Mouse (Mus musculus): Measurements from ENCODE around the gene Rpl18a.

Gene Rpl18a

GRCm38 (mm10) chr8:70885612-70886011 is 11.6 kb downstream of the Rpl18a start:
- in situ Hi-C loops (cut with MboI, MseI) = loop anchor here (25.0 kb wide), 1 partner anchor 777 kb away; the partner anchor contains the start of gene Unc13a

GRCm38 (mm10) chr8:70884683-70885082 is 12.5 kb downstream of the Rpl18a start:
- in situ Hi-C loops (cut with MboI, MseI) = loop anchor here (25.0 kb wide), 1 partner anchor 778 kb away; the partner anchor contains the start of gene Unc13a

- in situ Hi-C loops (cut with MboI, MseI) = loop anchor here (25.0 kb wide), 1 partner anchor 778 kb away; the partner anchor contains the start of gene Unc13a
Measured at GRCm38 (mm10) chr8:70884186-70884585, 13.0 kb downstream of the Rpl18a start.

- in situ Hi-C loops (cut with MboI, MseI) = loop anchor here (25.0 kb wide), 1 partner anchor 782 kb away; the partner anchor contains the start of gene Unc13a
Measured at GRCm38 (mm10) chr8:70880546-70880945, 16.7 kb downstream of the Rpl18a start.

GRCm38 (mm10) chr8:70880126-70880525 is 17.1 kb downstream of the Rpl18a start:
- in situ Hi-C loops (cut with MboI, MseI) = loop anchor here (25.0 kb wide), 1 partner anchor 782 kb away; the partner anchor contains the start of gene Unc13a

- in situ Hi-C loops (cut with MboI, MseI) = loop anchor here (25.0 kb wide), 1 partner anchor 783 kb away; the partner anchor contains the start of gene Unc13a
Measured at GRCm38 (mm10) chr8:70879500-70879899, 17.7 kb downstream of the Rpl18a start.

- in situ Hi-C loops (cut with MboI, MseI) = loop anchor here (25.0 kb wide), 1 partner anchor 784 kb away; the partner anchor contains the start of gene Unc13a
Measured at GRCm38 (mm10) chr8:70878178-70878577, 19.0 kb downstream of the Rpl18a start.

- in situ Hi-C loops (cut with MboI, MseI) = loop anchor here (25.0 kb wide), 1 partner anchor 786 kb away; the partner anchor contains the start of gene Unc13a
Measured at GRCm38 (mm10) chr8:70876382-70876781, 20.8 kb downstream of the Rpl18a start.

- in situ Hi-C loops (cut with MboI, MseI) = no loop called here
Measured at GRCm38 (mm10) chr8:70874441-70874840, 22.8 kb downstream of the Rpl18a start.

GRCm38 (mm10) chr8:70873364-70873985 is 23.7 kb downstream of the Rpl18a start, which contains the start of gene Ccdc124:
Gene Ccdc124, minus strand, starts transcription at chr8:70873935.
- in situ Hi-C loops (cut with MboI, MseI) = no loop called here

GRCm38 (mm10) chr8:70872643-70873363 is 24.4 kb downstream of the Rpl18a start:
- in situ Hi-C loops (cut with MboI, MseI) = no loop called here

GRCm38 (mm10) chr8:70871195-70871807 is 25.9 kb downstream of the Rpl18a start:
- in situ Hi-C loops (cut with MboI, MseI) = no loop called here

- in situ Hi-C loops (cut with MboI, MseI) = loop anchor here (10.0 kb wide), 1 partner anchor 1055 kb away; no protein-coding TSS in a partner anchor
Measured at GRCm38 (mm10) chr8:70869601-70870041, 27.6 kb downstream of the Rpl18a start.

- in situ Hi-C loops (cut with MboI, MseI) = loop anchor here (10.0 kb wide), 1 partner anchor 1056 kb away; no protein-coding TSS in a partner anchor
Measured at GRCm38 (mm10) chr8:70869199-70869571, 28.0 kb downstream of the Rpl18a start.

- in situ Hi-C loops (cut with MboI, MseI) = loop anchor here (10.0 kb wide), 1 partner anchor 1056 kb away; no protein-coding TSS in a partner anchor
Measured at GRCm38 (mm10) chr8:70868559-70869198, 28.5 kb downstream of the Rpl18a start.

GRCm38 (mm10) chr8:70866566-70866965 is 30.6 kb downstream of the Rpl18a start:
- in situ Hi-C loops (cut with MboI, MseI) = loop anchor here (10.0 kb wide), 1 partner anchor 1058 kb away; no protein-coding TSS in a partner anchor

GRCm38 (mm10) chr8:70866001-70866520 is 31.2 kb downstream of the Rpl18a start:
- in situ Hi-C loops (cut with MboI, MseI) = loop anchor here (10.0 kb wide), 1 partner anchor 1059 kb away; no protein-coding TSS in a partner anchor

- in situ Hi-C loops (cut with MboI, MseI) = loop anchor here (10.0 kb wide), 1 partner anchor 1059 kb away; no protein-coding TSS in a partner anchor
Measured at GRCm38 (mm10) chr8:70865350-70866000, 31.7 kb downstream of the Rpl18a start.

- in situ Hi-C loops (cut with MboI, MseI) = loop anchor here (5.0 to 10.0 kb wide), 2 partner anchors 52 to 1060 kb away; no protein-coding TSS in a partner anchor
Measured at GRCm38 (mm10) chr8:70864712-70865221, 32.4 kb downstream of the Rpl18a start.

Data from T-helper 2 cell (primary cell).